Mouse (Mus musculus): ENCODE results near the gene Sec13.

Gene Sec13

GRCm38 (mm10) chr6:113712718-113713117, 27.8 kb downstream of the Sec13 start:
- DNase-seq (ENCODE audit: low spot score) = no peak

GRCm38 (mm10) chr6:113697222-113698205, 43.0 kb downstream of the Sec13 start:
- peak; percentile 38 for DNase-seq (ENCODE audit: low spot score)

GRCm38 (mm10) chr6:113696582-113697221, 43.8 kb downstream of the Sec13 start, which contains the start of gene Tatdn2:
Tatdn2 (plus strand) TSS chr6:113697050.
- peak; percentile 99 for DNase-seq (ENCODE audit: low spot score)

GRCm38 (mm10) chr6:113695766-113696355, 44.7 kb downstream of the Sec13 start:
- no peak for DNase-seq (ENCODE audit: low spot score)

GRCm38 (mm10) chr6:113695203-113695602, 45.3 kb downstream of the Sec13 start:
- no peak for DNase-seq (ENCODE audit: low spot score)

GRCm38 (mm10) chr6:113693377-113693776, 47.2 kb downstream of the Sec13 start:
- DNase-seq (ENCODE audit: low spot score) = no peak

- DNase-seq (ENCODE audit: low spot score) = no peak
Measured at GRCm38 (mm10) chr6:113692661-113693133, 47.8 kb downstream of the Sec13 start.

- DNase-seq (ENCODE audit: low spot score) = no peak
Measured at GRCm38 (mm10) chr6:113691084-113691462, 49.5 kb downstream of the Sec13 start.

GRCm38 (mm10) chr6:113690400-113691083, 50.0 kb downstream of the Sec13 start:
- no peak for DNase-seq (ENCODE audit: low spot score)

GRCm38 (mm10) chr6:113690008-113690399, 50.5 kb downstream of the Sec13 start:
- no peak for DNase-seq (ENCODE audit: low spot score)

GRCm38 (mm10) chr6:113686551-113687125, 53.9 kb downstream of the Sec13 start:
- no peak for DNase-seq (ENCODE audit: low spot score)

- no peak for DNase-seq (ENCODE audit: low spot score)
Measured at GRCm38 (mm10) chr6:113683081-113683825, 57.3 kb downstream of the Sec13 start.

GRCm38 (mm10) chr6:113681271-113681670, 59.3 kb downstream of the Sec13 start:
- peak; percentile 89 for DNase-seq (ENCODE audit: low spot score)

GRCm38 (mm10) chr6:113679993-113680566, 60.5 kb downstream of the Sec13 start:
- no peak for DNase-seq (ENCODE audit: low spot score)

GRCm38 (mm10) chr6:113678246-113679012, 62.1 kb downstream of the Sec13 start:
- DNase-seq (ENCODE audit: low spot score) = no peak
